Comparison of ENCODE assay signal across 8 mouse cellular contexts in the genomic region with DNA sequence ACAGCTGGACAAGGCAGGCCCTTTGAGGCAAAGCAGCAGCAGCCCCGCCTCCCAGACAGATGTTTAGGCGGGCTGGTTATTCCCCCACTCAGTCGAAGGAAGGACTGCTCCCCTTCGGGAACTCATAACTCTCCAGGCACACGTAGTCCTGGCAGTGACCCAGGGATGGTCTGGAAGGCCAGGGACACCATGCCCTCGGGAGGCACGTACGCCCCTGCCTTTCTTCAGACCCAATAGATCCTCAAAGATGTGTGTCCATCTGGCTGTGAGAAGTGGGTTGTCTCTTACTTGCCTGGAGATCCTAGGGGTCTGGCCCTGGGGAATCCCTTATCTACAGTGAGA. TPM values are rescaled to one million over a fixed set of nuclear protein-coding genes. Genes with fewer than 3 reads are reported as not detected.
A peak's percentile ranks its signal among the peaks of the same experiment; 100 is the strongest.
DNase-seq lines count a peak whose midpoint lies in the region; ATAC-seq and TF ChIP-seq lines count a peak whose summit lies in the region.

No protein-coding gene starts in this region.

- no peaks in the 10 kb centered on the region for H3K27me3 ChIP-seq in embryonic facial prominence, embryonic 15.5 days
- H3K27me3 ChIP-seq in intestine, postnatal 0 days (replicated peaks; ENCODE audit: control insufficient read depth, insufficient read depth, low read length), result no peaks in the 10 kb centered on the region
- no peaks in the 10 kb centered on the region for H3K27me3 ChIP-seq in neural tube, embryonic 14.5 days (ENCODE audit: control insufficient read depth, insufficient read depth, low read length)

- DNase-seq in lung, adult 2 months, result no peak
- DNase-seq in lung, postnatal 25 days (ENCODE audit: low spot score), result no peak
- no peak for DNase-seq in ovary, postnatal 14 days (ENCODE audit: low spot score)
- DNase-seq in cerebellum, postnatal 25 days, result no peak
- DNase-seq in urinary bladder, postnatal 36 days (ENCODE audit: low spot score in 2 of 2), result no peak

- TF ChIP-seq POLR2A in lung, adult 2 months (IDR thresholded peaks at IDR 0.05; ENCODE audit: borderline replicate concordance, extremely low read depth, low read depth, low read length), result no peak

- H3K4me2 ChIP-seq in embryonic facial prominence, embryonic 15.5 days (replicated peaks), result peak overlapping the region; percentile 90
- peak overlapping the region; percentile 94 for H3K4me2 ChIP-seq in intestine, postnatal 0 days (replicated peaks; ENCODE audit: low read depth)
- peak overlapping the region; percentile 59 for H3K4me2 ChIP-seq in neural tube, embryonic 14.5 days (ENCODE audit: low read depth, low read length)

- ATAC-seq in embryonic facial prominence, embryonic 15.5 days (ENCODE audit: insufficient number of reproducible peaks, low FRiP score, low TSS enrichment, low read depth), result no peak
- no peak for ATAC-seq in intestine, postnatal 0 days
- ATAC-seq in neural tube, embryonic 14.5 days (ENCODE audit: low read depth), result no peak

- 3% methylated on average over 8 of the region's 8 CpGs for WGBS in lung, adult 2 months
- 8% methylated on average over 8 of the region's 8 CpGs for WGBS in embryonic facial prominence, embryonic 15.5 days
- WGBS in intestine, postnatal 0 days, result 5% methylated on average over 8 of the region's 8 CpGs
- WGBS in neural tube, embryonic 14.5 days, result 8% methylated on average over 8 of the region's 8 CpGs

- H3K4me1 ChIP-seq in lung, adult 2 months (ENCODE audit: control insufficient read depth, insufficient read depth, low read length), result peaks cover 6% of the 10 kb centered on the region
- peaks cover 40% of the 10 kb centered on the region for H3K4me1 ChIP-seq in embryonic facial prominence, embryonic 15.5 days
- H3K4me1 ChIP-seq in intestine, postnatal 0 days (replicated peaks; ENCODE audit: control insufficient read depth, insufficient read depth, low read length), result peaks cover 21% of the 10 kb centered on the region
- peaks cover 14% of the 10 kb centered on the region; the same call in 1 of the 2 replicates for H3K4me1 ChIP-seq in neural tube, embryonic 14.5 days (ENCODE audit: control insufficient read depth, insufficient read depth, low read length)

- H3K27ac ChIP-seq in embryonic facial prominence, embryonic 15.5 days (replicated peaks), result peak overlapping the region; percentile 90
- H3K27ac ChIP-seq in intestine, postnatal 0 days (ENCODE audit: low read depth, low read length), result peak overlapping the region; percentile 37
- peak overlapping the region; percentile 75 for H3K27ac ChIP-seq in neural tube, embryonic 14.5 days (ENCODE audit: low read depth, low read length)

- no peak overlapping the region; the same call in 1 of the 2 replicates for H3K9ac ChIP-seq in embryonic facial prominence, embryonic 15.5 days
- H3K9ac ChIP-seq in intestine, postnatal 0 days (ENCODE audit: low read depth, low read length), result no peak overlapping the region
- peak overlapping the region; percentile 37 for H3K9ac ChIP-seq in neural tube, embryonic 14.5 days (replicated peaks; ENCODE audit: low read depth, low read length)

- H3K9me3 ChIP-seq in embryonic facial prominence, embryonic 15.5 days (replicated peaks), result no peaks in the 10 kb centered on the region
- H3K9me3 ChIP-seq in intestine, postnatal 0 days (ENCODE audit: control insufficient read depth), result no peaks in the 10 kb centered on the region
- H3K9me3 ChIP-seq in neural tube, embryonic 14.5 days (ENCODE audit: control insufficient read depth, low read length), result no peaks in the 10 kb centered on the region

- peak overlapping the region; percentile 55 for H3K4me3 ChIP-seq in lung, adult 2 months (replicated peaks; ENCODE audit: extremely low read depth, low read depth, low read length)
- H3K4me3 ChIP-seq in embryonic facial prominence, embryonic 15.5 days (replicated peaks), result peak overlapping the region; percentile 64
- H3K4me3 ChIP-seq in intestine, postnatal 0 days (ENCODE audit: low read depth, low read length), result peak overlapping the region; percentile 53; the same call in 1 of the 2 replicates
- peak overlapping the region; percentile 38 for H3K4me3 ChIP-seq in neural tube, embryonic 14.5 days (ENCODE audit: low read depth, low read length)

- H3K36me3 ChIP-seq in embryonic facial prominence, embryonic 15.5 days, result peaks cover 4% of the 10 kb centered on the region; the same call in 1 of the 2 replicates
- peaks cover 8% of the 10 kb centered on the region; the same call in 1 of the 2 replicates for H3K36me3 ChIP-seq in intestine, postnatal 0 days (ENCODE audit: control insufficient read depth, insufficient read depth)
- H3K36me3 ChIP-seq in neural tube, embryonic 14.5 days (ENCODE audit: control insufficient read depth, insufficient read depth, low read length), result no peaks in the 10 kb centered on the region

- TF ChIP-seq CTCF in lung, adult 2 months (IDR thresholded peaks at IDR 0.05; ENCODE audit: insufficient read depth, low read length), result no peak
- no peak for TF ChIP-seq CTCF in intestine, postnatal 0 days (IDR thresholded peaks at IDR 0.05; ENCODE audit: low read depth)

RNA-seq across cellular contexts. Expression of a gene that starts 6.4 kb away (rescaled TPM):
- 87.1 and 92.9 TPM in 2 replicates for polyA plus RNA-seq in lung, adult 2 months (2012; rRNA removed)
- 55.3 and 56.3 TPM in 2 replicates for polyA plus RNA-seq in embryonic facial prominence, embryonic 15.5 days (2015; fragmentation: Nextera tagmentation; extraction: Ambion mirVana)
- polyA plus RNA-seq in intestine, postnatal 0 days (2015; fragmentation: Nextera tagmentation; extraction: Ambion mirVana), result 47.6 and 52.7 TPM in 2 replicates
- polyA plus RNA-seq in neural tube, embryonic 14.5 days (2014; fragmentation: Nextera tagmentation; extraction: Ambion mirVana), result 24.8 and 25.3 TPM in 2 replicates

RNA-seq across cellular contexts. Expression of a gene that starts 6.5 kb away (rescaled TPM):
- polyA plus RNA-seq in lung, adult 2 months (2012; rRNA removed), result 18.9 and 22.5 TPM in 2 replicates
- polyA plus RNA-seq in embryonic facial prominence, embryonic 15.5 days (2015; fragmentation: Nextera tagmentation; extraction: Ambion mirVana), result 68.7 and 73.2 TPM in 2 replicates
- 24.7 and 27.8 TPM in 2 replicates for polyA plus RNA-seq in intestine, postnatal 0 days (2015; fragmentation: Nextera tagmentation; extraction: Ambion mirVana)
- 59.5 and 72.3 TPM in 2 replicates for polyA plus RNA-seq in neural tube, embryonic 14.5 days (2014; fragmentation: Nextera tagmentation; extraction: Ambion mirVana)

RNA-seq across cellular contexts. Expression of a gene that starts 8.2 kb away (rescaled TPM):
- 4.4 and 5.6 TPM in 2 replicates for polyA plus RNA-seq in lung, adult 2 months (2012; rRNA removed)
- 2.3 and 3.6 TPM in 2 replicates for polyA plus RNA-seq in embryonic facial prominence, embryonic 15.5 days (2015; fragmentation: Nextera tagmentation; extraction: Ambion mirVana)
- polyA plus RNA-seq in intestine, postnatal 0 days (2015; fragmentation: Nextera tagmentation; extraction: Ambion mirVana), result 2.7 and 3.4 TPM in 2 replicates
- 0.21 and 0.45 TPM in 2 replicates for polyA plus RNA-seq in neural tube, embryonic 14.5 days (2014; fragmentation: Nextera tagmentation; extraction: Ambion mirVana)

RNA-seq across cellular contexts. Expression of a gene that starts 28.1 kb away (rescaled TPM):
- 15.8 TPM in 2 replicates for polyA plus RNA-seq in lung, adult 2 months (2012; rRNA removed)
- 11.2 and 14.7 TPM in 2 replicates for polyA plus RNA-seq in embryonic facial prominence, embryonic 15.5 days (2015; fragmentation: Nextera tagmentation; extraction: Ambion mirVana)
- polyA plus RNA-seq in intestine, postnatal 0 days (2015; fragmentation: Nextera tagmentation; extraction: Ambion mirVana), result 3.2 and 3.7 TPM in 2 replicates
- 4.4 and 6.7 TPM in 2 replicates for polyA plus RNA-seq in neural tube, embryonic 14.5 days (2014; fragmentation: Nextera tagmentation; extraction: Ambion mirVana)

RNA-seq across cellular contexts. Expression of a gene that starts 28.3 kb away (rescaled TPM):
- 77.3 and 91.5 TPM in 2 replicates for polyA plus RNA-seq in lung, adult 2 months (2012; rRNA removed)
- polyA plus RNA-seq in embryonic facial prominence, embryonic 15.5 days (2015; fragmentation: Nextera tagmentation; extraction: Ambion mirVana), result 180 and 183 TPM in 2 replicates
- 71.8 and 72.3 TPM in 2 replicates for polyA plus RNA-seq in intestine, postnatal 0 days (2015; fragmentation: Nextera tagmentation; extraction: Ambion mirVana)
- 152 and 166 TPM in 2 replicates for polyA plus RNA-seq in neural tube, embryonic 14.5 days (2014; fragmentation: Nextera tagmentation; extraction: Ambion mirVana)

Comparison
In these comparisons a context has a peak if more than half of its experiments do, and no peak if none do; other contexts are left out.
1. H3K27ac ChIP-seq: peak in every context shown above with its lines; median percentile 90 in embryonic facial prominence, embryonic 15.5 days; 75 in neural tube, embryonic 14.5 days; 37 in intestine, postnatal 0 days.